Mouse (Mus musculus) thymus, adult 2 months (tissue): ENCODE measurements around the gene Shisa6.

Source experiments
- CTCF ChIP-seq: fragments of 200-500 bp; IDR thresholded peaks from 2 replicates; pipeline ENCODE4 v1.5.1; 2012; ENCODE audit warnings: mild to moderate bottlenecking, control low read depth, low read length, moderate library complexity, borderline replicate concordance; ENCODE audit not compliant: control insufficient read depth, poor library complexity, insufficient read depth; ENCODE audit errors: extremely low read depth
- POLR2A ChIP-seq: fragments of 200-500 bp; IDR thresholded peaks from 2 replicates; pipeline ENCODE4 v1.6.1; 2012; ENCODE audit warnings: mild to moderate bottlenecking, low read length, control low read depth, moderate library complexity; ENCODE audit not compliant: control insufficient read depth, poor library complexity, insufficient read depth; ENCODE audit errors: extremely low read depth

GRCm38 (mm10) chr11:66236557-66236956, 289.2 kb downstream of the Shisa6 start:
- TF ChIP-seq POLR2A: no peak
- no peak for TF ChIP-seq CTCF
